Mouse (Mus musculus) neural tube, embryonic 14.5 days (tissue): ENCODE results near the gene Tagap1. TPM values are rescaled to one million over a fixed set of nuclear protein-coding genes. Genes with fewer than 3 reads are reported as not detected.

Experiments
- polyA plus RNA-seq: library from polyadenylated mRNA; unstranded; fragments of >200 nt; fragmentation: Nextera tagmentation; extraction: Ambion mirVana; gene quantifications from 2 replicates; pipeline ENCODE4 v1.2.1, GENCODE M21; 2014

Tagap1 gene
- polyA plus RNA-seq, 1 experiment from 2014 or later = 75.2 TPM

Other genes with a start within 250 kb of the Tagap1 start
- 50.5 and 62.8 TPM in 2 replicates for gene Ezr, start 178.4 kb downstream of the Tagap1 start, polyA plus RNA-seq
- gene Rsph3b, start 12.5 kb downstream of the Tagap1 start, polyA plus RNA-seq = 57.8 and 63.5 TPM in 2 replicates
- 66.0 and 91.2 TPM in 2 replicates for gene Rnaset2b, start 9.5 kb upstream of the Tagap1 start, polyA plus RNA-seq
- gene Gm49721, start 17.7 kb upstream of the Tagap1 start, polyA plus RNA-seq = 0.44 TPM in 1 of 2 replicates, not detected in the other
- not detected in 2 replicates for gene Gm1604a, start 64.4 kb upstream of the Tagap1 start, polyA plus RNA-seq
- gene Rps6ka2, start 209.0 kb upstream of the Tagap1 start, polyA plus RNA-seq = 20.7 and 27.8 TPM in 2 replicates